In genomic region chr9:68815877-68816276, GRCm38 (mm10) we compare ENCODE assay signal across 32 mouse cellular contexts.
"Had no signal": no experiment of that assay in that cellular context is flagged by ENCODE, and none has a peak within 500 bp of the region (broad histone marks: within the 10 kb centered on the region; RNA-seq: fewer than 3 reads in every experiment).

No protein-coding gene starts in this region.

- ATAC-seq: liver, embryonic 12.5 days; liver, postnatal 0 days; lung, postnatal 0 days; midbrain, embryonic 13.5 days; midbrain, embryonic 15.5 days; midbrain, embryonic 16.5 days had no signal

- H3K4me3 ChIP-seq: limb, embryonic 10.5 days; limb, embryonic 12.5 days; limb, embryonic 13.5 days; limb, embryonic 15.5 days; liver, embryonic 12.5 days; liver, embryonic 13.5 days; liver, embryonic 15.5 days; lung, embryonic 15.5 days; megakaryocyte, embryonic 14.5 days; midbrain, embryonic 10.5 days; midbrain, embryonic 12.5 days; midbrain, embryonic 13.5 days; midbrain, embryonic 15.5 days; myocyte; neural tube, embryonic 12.5 days had no signal

- H3K4me2 ChIP-seq: limb, embryonic 12.5 days; limb, embryonic 13.5 days; limb, embryonic 15.5 days; liver, embryonic 11.5 days; liver, embryonic 12.5 days; liver, embryonic 13.5 days; liver, embryonic 15.5 days; lung, embryonic 14.5 days; lung, embryonic 15.5 days; midbrain, embryonic 11.5 days; midbrain, embryonic 12.5 days; midbrain, embryonic 13.5 days; midbrain, embryonic 15.5 days; neural tube, embryonic 12.5 days had no signal

- H3K9me3 ChIP-seq: limb, embryonic 10.5 days; limb, embryonic 12.5 days; limb, embryonic 13.5 days; limb, embryonic 15.5 days; liver, embryonic 12.5 days; liver, embryonic 13.5 days; liver, embryonic 15.5 days; lung, embryonic 15.5 days; megakaryocyte, embryonic 14.5 days; midbrain, embryonic 10.5 days; midbrain, embryonic 12.5 days; midbrain, embryonic 13.5 days; midbrain, embryonic 15.5 days; neural tube, embryonic 12.5 days had no signal

- H3K27ac ChIP-seq: limb, embryonic 10.5 days; limb, embryonic 12.5 days; limb, embryonic 13.5 days; limb, embryonic 15.5 days; liver, embryonic 12.5 days; liver, embryonic 13.5 days; liver, embryonic 14.5 days; liver, embryonic 15.5 days; lung, embryonic 15.5 days; macrophage; midbrain, embryonic 10.5 days; midbrain, embryonic 12.5 days; midbrain, embryonic 13.5 days; midbrain, embryonic 15.5 days; neural tube, embryonic 12.5 days had no signal

- H3K9ac ChIP-seq: limb, embryonic 12.5 days; limb, embryonic 13.5 days; limb, embryonic 15.5 days; liver, embryonic 12.5 days; liver, embryonic 13.5 days; liver, embryonic 14.5 days; liver, embryonic 15.5 days; liver, postnatal 0 days; lung, embryonic 14.5 days; lung, embryonic 15.5 days; midbrain, embryonic 12.5 days; midbrain, embryonic 13.5 days; midbrain, embryonic 15.5 days; neural tube, embryonic 12.5 days had no signal

- H3K36me3 ChIP-seq: limb, embryonic 10.5 days; limb, embryonic 12.5 days; limb, embryonic 13.5 days; limb, embryonic 15.5 days; liver, embryonic 12.5 days; liver, embryonic 13.5 days; liver, embryonic 15.5 days; lung, embryonic 15.5 days; midbrain, embryonic 10.5 days; midbrain, embryonic 12.5 days; midbrain, embryonic 13.5 days; midbrain, embryonic 15.5 days; neural tube, embryonic 12.5 days had no signal

- DNase-seq: left cerebral cortex, postnatal 4 days; liver; liver, embryonic 13.5 days; liver, postnatal 0 days; lung, adult 18-20 months; lung, adult 2 months; lung, embryonic 14.5 days; lung, postnatal 10 days; lung, postnatal 14 days; lung, postnatal 36 days; lung, postnatal 4 days; midbrain, embryonic 14.5 days had no signal

- H3K27me3 ChIP-seq: liver, embryonic 12.5 days; liver, embryonic 13.5 days; liver, embryonic 15.5 days; lung, embryonic 15.5 days; megakaryocyte, embryonic 14.5 days; midbrain, embryonic 12.5 days; midbrain, embryonic 13.5 days; midbrain, embryonic 15.5 days; neural tube, embryonic 12.5 days had no signal

- H3K4me1 ChIP-seq: liver, embryonic 12.5 days; liver, embryonic 15.5 days; megakaryocyte, embryonic 14.5 days; midbrain, embryonic 12.5 days; midbrain, embryonic 15.5 days; neural tube, embryonic 12.5 days had no signal
